Mouse (Mus musculus) liver, postnatal 0 days (tissue): ENCODE measurements around the gene Hjurp.

ENCODE experiments used
- CTCF ChIP-seq: sonication (generic); IDR thresholded peaks from 2 replicates; pipeline ENCODE4 v1.5.1; 2016; ENCODE audit warnings: antibody characterized with exemption, low read depth
- EP300 ChIP-seq: IDR thresholded peaks from 2 replicates; pipeline ENCODE4 v1.6.1; 2016; ENCODE audit warnings: antibody characterized with exemption, low read depth, mild to moderate bottlenecking

GRCm38 (mm10) chr1:88231803-88232499 is 45.5 kb downstream of the Hjurp start:
- TF ChIP-seq CTCF = no peak
- no peak for TF ChIP-seq EP300
